Mouse (Mus musculus) C3H10T1/2 (cell line): Measurements from ENCODE around the gene Tomm70a. TPM values are rescaled to one million over a fixed set of nuclear protein-coding genes. Genes with fewer than 3 reads are reported as not detected.

Experiments used
- polyA plus RNA-seq, 2 experiments: library from polyadenylated mRNA; unstranded; fragments of >200 nt; fragmentation: generic; extraction: Trizol; gene quantifications; one replicate each; pipeline ENCODE4 v1.2.1; 2012; ENCODE audit warnings: missing spikeins in 2 of 2

Gene Tomm70a
- polyA plus RNA-seq: 1 to 10 TPM; 1.8 to 8.9 TPM

GRCm38 (mm10) chr16:57120913-57121815 lies at the start of gene Tomm70a:
Gene Tomm70a (plus strand): TSS chr16:57121703.

GRCm38 (mm10) chr16:57166611-57167513 lies 45.4 kb downstream of the Tomm70a start, which contains the start of gene Nit2:
Gene Nit2 (minus strand): TSS chr16:57167341.

Other genes with a start within 250 kb of the Tomm70a start
- gene Tmem45a, start 235.5 kb upstream of the Tomm70a start, polyA plus RNA-seq: 10 to 100 TPM in 1 of 2 experiments, 1 to 10 TPM in 1; 1.5 to 11.2 TPM
- not detected for gene Lnp1, start 193.6 kb upstream of the Tomm70a start, polyA plus RNA-seq
- under 1 TPM in 1 of 2 experiments, not detected in 1; 0.04 TPM for gene Tmem45a2, start 50.3 kb upstream of the Tomm70a start, polyA plus RNA-seq
- 10 to 100 TPM in 1 of 2 experiments, 1 to 10 TPM in 1; 9.7 to 36.8 TPM for gene Nit2, start 45.6 kb downstream of the Tomm70a start, polyA plus RNA-seq
- 1 to 10 TPM in 1 of 2 experiments, under 1 TPM in 1; 0.30 to 8.0 TPM for gene Tbc1d23, start 109.8 kb downstream of the Tomm70a start, polyA plus RNA-seq
- gene Tmem30c, start 171.2 kb downstream of the Tomm70a start, polyA plus RNA-seq: under 1 TPM in 1 of 2 experiments, not detected in 1; 0.02 TPM
- gene Filip1l, start 231.4 kb downstream of the Tomm70a start, polyA plus RNA-seq: 10 to 100 TPM in 1 of 2 experiments, 1 to 10 TPM in 1; 1.0 to 12.1 TPM